Mouse (Mus musculus): ENCODE measurements at regions not wholly inside any gene's neighbourhood (a gene's known extent, or its start where the extent isn't known, plus 50 kb on each side); places are given as distances from the start of the nearest gene placed in this dataset.

DNA sequence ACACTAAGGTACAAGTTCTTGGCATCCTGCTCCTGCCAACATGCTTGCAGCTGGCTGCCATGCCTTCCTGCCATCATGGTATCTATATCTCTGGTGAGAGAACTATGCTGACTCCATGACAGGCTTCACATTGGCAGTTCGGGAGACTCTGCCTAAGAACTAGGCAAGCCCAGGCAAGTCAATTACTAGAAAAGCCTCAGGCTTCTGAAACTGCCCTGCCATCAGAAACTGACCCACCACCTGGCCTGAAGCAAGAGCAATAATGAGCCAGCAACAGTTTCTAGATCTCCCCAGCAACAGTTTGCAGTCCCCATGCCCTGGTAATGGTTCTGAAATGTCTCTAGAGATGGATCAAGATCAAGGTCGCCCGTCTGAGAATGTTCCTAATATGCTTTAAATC lies 280.8 kb downstream of the Rnf152 start:
- ATAC-seq (ENCODE audit: low FRiP score) (no peak), DNase-seq (ENCODE audit: low spot score) (no peak)
- no peak overlapping the region for H3K4me2 ChIP-seq (replicated peaks; ENCODE audit: low read depth, low read length)
- H3K27me3 ChIP-seq (ENCODE audit: control insufficient read depth, insufficient read depth, low read length), result no peaks in the 10 kb centered on the region
- WGBS, result 85% methylated on average over 3 of the region's 3 CpGs
- H3K36me3 ChIP-seq (ENCODE audit: control insufficient read depth, insufficient read depth, low read length), result no peaks in the 10 kb centered on the region
- H3K4me1 ChIP-seq (replicated peaks; ENCODE audit: control insufficient read depth, insufficient read depth, low read length), result no peaks in the 10 kb centered on the region
- H3K9me3 ChIP-seq (ENCODE audit: control insufficient read depth, low read length), result no peaks in the 10 kb centered on the region
- H3K9ac ChIP-seq (ENCODE audit: low read depth, low read length), result no peak overlapping the region
- no peak overlapping the region for H3K27ac ChIP-seq (ENCODE audit: low read depth, low read length)
- H3K4me3 ChIP-seq (ENCODE audit: low read depth, low read length), result no peak overlapping the region

DNA sequence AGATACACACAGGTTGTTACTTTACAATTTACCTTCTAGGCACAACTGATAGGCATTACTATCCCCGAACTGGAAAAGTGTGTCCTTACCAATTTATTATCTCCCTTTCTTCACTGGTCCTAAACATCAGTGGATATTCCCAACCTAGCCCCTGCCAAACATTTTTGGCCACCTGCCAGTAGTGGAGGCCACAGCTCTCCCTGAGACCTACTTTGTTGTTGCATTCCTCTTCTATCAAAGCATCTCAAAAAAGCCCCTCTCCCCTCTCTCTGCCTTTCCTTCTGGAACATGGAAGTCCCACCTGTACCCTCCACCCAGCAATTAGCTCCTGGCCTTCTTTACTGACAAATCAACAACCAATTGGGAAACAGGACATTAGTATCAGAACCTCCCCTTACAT lies 282.2 kb downstream of the Rnf152 start:
- Histone ChIP-seq H3K36me3 (ENCODE audit: control insufficient read depth, insufficient read depth, low read length) (no peaks in the 10 kb centered on the region), H3K4me1 (replicated peaks; ENCODE audit: control insufficient read depth, insufficient read depth, low read length) (no peaks in the 10 kb centered on the region), H3K4me2 (replicated peaks; ENCODE audit: low read depth, low read length) (no peak overlapping the region), H3K27me3 (ENCODE audit: control insufficient read depth, insufficient read depth, low read length) (no peaks in the 10 kb centered on the region), H3K9ac (ENCODE audit: low read depth, low read length) (no peak overlapping the region), H3K4me3 (ENCODE audit: low read depth, low read length) (no peak overlapping the region), H3K27ac (ENCODE audit: low read depth, low read length) (no peak overlapping the region), H3K9me3 (ENCODE audit: control insufficient read depth, low read length) (no peaks in the 10 kb centered on the region)
- ATAC-seq (ENCODE audit: low FRiP score), result no peak
- no peak for DNase-seq (ENCODE audit: low spot score)
- WGBS, result 91% methylated on average over 1 of the region's 1 CpGs

DNA sequence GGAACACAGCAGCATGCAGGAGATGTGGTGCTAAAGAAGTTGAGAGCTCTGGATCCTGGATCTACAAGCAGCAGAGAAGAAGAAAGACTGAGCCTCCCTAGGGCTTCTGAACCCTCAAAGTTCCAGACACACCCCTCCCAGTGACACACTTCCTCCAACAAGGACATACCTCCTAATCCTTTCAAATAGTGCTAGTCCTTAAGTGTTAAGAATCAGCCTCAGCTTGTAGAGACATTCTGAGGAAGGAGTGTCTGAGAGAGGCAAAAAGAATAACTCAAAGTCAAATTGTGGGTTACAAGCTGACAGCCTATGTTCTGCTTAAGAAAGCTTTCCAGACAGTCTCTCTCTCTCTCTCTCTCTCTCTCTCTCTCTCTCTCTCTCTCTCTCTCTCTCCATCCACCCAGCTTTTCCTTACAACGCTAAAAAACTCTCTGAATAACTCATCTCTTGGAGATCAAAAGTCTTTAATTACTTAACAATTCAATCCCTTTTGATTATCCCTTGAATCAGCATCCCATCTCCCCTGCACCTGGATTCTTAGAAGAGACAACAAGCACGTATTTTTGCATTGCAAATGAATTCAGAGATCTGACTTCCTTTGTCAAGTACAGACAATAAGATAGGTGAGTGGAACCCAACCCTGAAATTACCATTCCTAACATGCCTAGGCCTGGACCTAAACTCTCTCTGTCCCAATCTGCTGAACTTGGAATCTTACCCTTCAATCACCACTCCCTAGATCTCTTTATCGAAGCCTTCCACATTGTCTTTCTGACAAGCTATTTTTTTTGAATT lies 285.7 kb downstream of the Rnf152 start:
- H3K27ac ChIP-seq (ENCODE audit: low read depth, low read length), result no peak overlapping the region
- H3K4me2 ChIP-seq (replicated peaks; ENCODE audit: low read depth, low read length), result no peak overlapping the region
- H3K4me3 ChIP-seq (ENCODE audit: low read depth, low read length), result no peak overlapping the region
- no peaks in the 10 kb centered on the region for H3K4me1 ChIP-seq (replicated peaks; ENCODE audit: control insufficient read depth, insufficient read depth, low read length)
- no peak overlapping the region for H3K9ac ChIP-seq (ENCODE audit: low read depth, low read length)
- WGBS, result 51% methylated on average over 3 of the region's 3 CpGs
- H3K9me3 ChIP-seq (ENCODE audit: control insufficient read depth, low read length), result no peaks in the 10 kb centered on the region
- ATAC-seq (ENCODE audit: low FRiP score) (no peak), DNase-seq (ENCODE audit: low spot score) (no peak)
- H3K27me3 ChIP-seq (ENCODE audit: control insufficient read depth, insufficient read depth, low read length), result no peaks in the 10 kb centered on the region
- no peaks in the 10 kb centered on the region for H3K36me3 ChIP-seq (ENCODE audit: control insufficient read depth, insufficient read depth, low read length)

DNA sequence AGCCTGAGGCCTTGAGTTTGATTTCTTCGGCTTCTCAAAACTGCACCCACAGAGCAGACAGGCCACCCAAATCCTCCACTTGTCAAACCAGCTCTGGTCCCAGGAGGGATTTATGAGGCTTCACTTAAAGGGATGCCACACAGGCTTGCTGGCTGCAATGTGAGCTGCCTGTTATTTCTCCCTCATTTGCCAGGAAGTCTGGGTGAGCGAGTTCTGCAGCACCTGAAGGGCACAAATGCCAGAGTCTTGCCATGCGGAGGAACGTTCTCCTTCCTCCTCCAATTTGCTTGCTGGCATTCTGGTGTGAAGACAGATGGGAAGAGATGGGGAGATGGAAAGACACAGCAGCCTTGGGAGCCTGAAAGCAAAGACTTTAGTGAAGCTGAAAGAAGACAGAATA lies 288.6 kb downstream of the Rnf152 start:
- H3K4me3 ChIP-seq (ENCODE audit: low read depth, low read length), result no peak overlapping the region
- DNase-seq (ENCODE audit: low spot score) (no peak), ATAC-seq (ENCODE audit: low FRiP score) (no peak)
- H3K9ac ChIP-seq (ENCODE audit: low read depth, low read length), result no peak overlapping the region
- WGBS, result 66% methylated on average over 4 of the region's 4 CpGs
- no peaks in the 10 kb centered on the region for H3K9me3 ChIP-seq (ENCODE audit: control insufficient read depth, low read length)
- no peak overlapping the region for H3K4me2 ChIP-seq (replicated peaks; ENCODE audit: low read depth, low read length)
- no peaks in the 10 kb centered on the region for H3K4me1 ChIP-seq (replicated peaks; ENCODE audit: control insufficient read depth, insufficient read depth, low read length)
- no peaks in the 10 kb centered on the region for H3K36me3 ChIP-seq (ENCODE audit: control insufficient read depth, insufficient read depth, low read length)
- no peak overlapping the region for H3K27ac ChIP-seq (ENCODE audit: low read depth, low read length)
- H3K27me3 ChIP-seq (ENCODE audit: control insufficient read depth, insufficient read depth, low read length), result no peaks in the 10 kb centered on the region

DNA sequence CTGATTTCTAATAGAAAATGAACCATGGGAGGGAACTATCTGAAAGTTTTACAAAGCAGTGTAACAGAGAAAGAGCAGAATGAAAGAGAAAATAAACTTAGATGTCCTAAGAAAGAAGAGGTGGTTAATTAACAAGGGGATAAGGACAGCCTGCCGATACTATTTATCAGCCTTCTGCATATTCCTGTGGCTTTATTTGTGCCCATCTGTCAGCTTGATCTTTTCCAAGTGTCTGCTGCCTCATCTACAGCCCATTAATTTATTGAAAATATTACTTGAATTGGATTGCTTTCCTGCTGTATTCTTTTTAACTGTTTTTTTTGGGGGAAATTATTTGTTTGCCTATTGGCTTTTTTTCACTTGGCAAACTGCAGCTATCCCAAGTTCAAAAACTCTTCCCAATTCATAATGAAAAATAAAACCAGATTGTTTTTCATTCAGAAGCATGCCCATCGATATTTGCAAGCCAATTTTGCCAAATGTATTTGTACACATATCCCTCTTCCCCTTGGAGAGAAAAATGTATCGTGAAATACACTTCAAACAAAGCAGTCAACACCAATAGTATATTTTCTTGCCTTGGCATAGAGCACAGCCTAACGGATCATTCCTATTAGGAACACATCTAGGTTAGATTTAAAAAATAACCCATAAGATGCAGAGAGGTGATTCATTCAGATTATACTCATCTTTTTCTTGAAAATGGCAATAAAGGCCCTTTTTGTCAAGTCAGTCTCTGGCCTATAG lies 289.3 kb downstream of the Rnf152 start:
- Histone ChIP-seq H3K36me3 (ENCODE audit: control insufficient read depth, insufficient read depth, low read length) (no peaks in the 10 kb centered on the region), H3K9ac (ENCODE audit: low read depth, low read length) (no peak overlapping the region), H3K4me1 (replicated peaks; ENCODE audit: control insufficient read depth, insufficient read depth, low read length) (no peaks in the 10 kb centered on the region), H3K4me2 (replicated peaks; ENCODE audit: low read depth, low read length) (no peak overlapping the region), H3K4me3 (ENCODE audit: low read depth, low read length) (no peak overlapping the region), H3K9me3 (ENCODE audit: control insufficient read depth, low read length) (no peaks in the 10 kb centered on the region), H3K27ac (ENCODE audit: low read depth, low read length) (no peak overlapping the region), H3K27me3 (ENCODE audit: control insufficient read depth, insufficient read depth, low read length) (no peaks in the 10 kb centered on the region)
- WGBS, result 87% methylated on average over 4 of the region's 4 CpGs
- no peak for ATAC-seq (ENCODE audit: low FRiP score)
- DNase-seq (ENCODE audit: low spot score), result no peak

DNA sequence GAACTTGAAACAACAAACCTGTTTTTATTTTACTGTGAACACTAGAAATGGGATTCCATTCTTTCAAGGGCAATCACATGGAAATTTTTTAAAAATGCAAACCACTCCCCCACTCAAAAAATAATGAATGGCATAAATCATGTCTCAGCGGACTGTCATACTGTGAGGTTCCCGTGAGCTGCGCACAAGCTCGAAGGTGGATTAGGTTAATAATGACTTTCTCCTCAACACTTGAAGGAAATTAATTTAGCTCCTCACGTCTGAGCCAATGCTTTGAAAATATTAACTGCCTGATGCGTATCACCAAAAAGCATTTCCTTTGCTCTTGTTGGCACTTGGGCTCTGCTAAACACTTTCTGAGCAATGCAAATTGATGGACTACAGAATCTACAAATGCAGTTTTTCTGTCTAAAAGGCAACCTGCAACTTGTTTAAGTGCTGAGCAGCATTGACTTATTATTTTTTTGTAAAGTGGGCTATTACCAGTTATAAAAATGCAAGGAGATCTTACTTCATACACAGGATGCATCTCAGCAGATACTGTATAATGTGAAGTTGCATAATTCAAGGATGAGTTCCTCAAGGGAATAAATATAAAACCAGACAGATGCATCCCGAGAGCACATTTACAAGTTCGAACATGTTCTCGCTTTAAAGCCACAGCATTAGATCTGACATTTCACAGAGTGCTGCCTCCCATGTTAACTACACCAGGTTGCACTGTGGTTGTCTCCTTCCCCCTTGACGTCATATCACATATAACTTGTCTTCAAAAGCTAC lies 282.4 kb downstream of the Cdh20 start:
- Histone ChIP-seq H3K36me3 (ENCODE audit: control insufficient read depth, insufficient read depth, low read length) (no peaks in the 10 kb centered on the region), H3K4me3 (ENCODE audit: low read depth, low read length) (no peak overlapping the region), H3K4me1 (replicated peaks; ENCODE audit: control insufficient read depth, insufficient read depth, low read length) (no peaks in the 10 kb centered on the region), H3K4me2 (replicated peaks; ENCODE audit: low read depth, low read length) (no peak overlapping the region), H3K9me3 (ENCODE audit: control insufficient read depth, low read length) (no peaks in the 10 kb centered on the region), H3K9ac (ENCODE audit: low read depth, low read length) (no peak overlapping the region), H3K27me3 (ENCODE audit: control insufficient read depth, insufficient read depth, low read length) (no peaks in the 10 kb centered on the region), H3K27ac (ENCODE audit: low read depth, low read length) (no peak overlapping the region)
- WGBS, result 78% methylated on average over 10 of the region's 10 CpGs
- DNase-seq (ENCODE audit: low spot score) (no peak), ATAC-seq (ENCODE audit: low FRiP score) (no peak)
